Mouse (Mus musculus): ENCODE measurements around the gene Gm21677. TPM values are rescaled to one million over a fixed set of nuclear protein-coding genes. Genes with fewer than 3 reads are reported as not detected.

The Gm21677 gene
- polyA plus RNA-seq (2017; shearing (Covaris generic)) = not detected

GRCm38 (mm10) chrY:3306349-3306748 lies at the start of gene Gm21677:
TSS of gene Gm21677 (minus strand) at chrY:3306449.

GRCm38 (mm10) chrY:3345229-3345628 lies 39.0 kb upstream of the Gm21677 start, which contains the start of gene Gm21693:
TSS of gene Gm21693 (minus strand) at chrY:3345329.

Other genes starting within 250 kb of the Gm21677 start
- gene Gm21693, start 38.9 kb upstream of the Gm21677 start, polyA plus RNA-seq (2017; shearing (Covaris generic)) = not detected
- not detected for gene Gm21704, start 103.7 kb upstream of the Gm21677 start, polyA plus RNA-seq (2017; shearing (Covaris generic))
- gene Gm21708, start 103.7 kb upstream of the Gm21677 start, polyA plus RNA-seq (2017; shearing (Covaris generic)) = not detected

Measured in naive thymus-derived CD4-positive, alpha-beta T cell, adult 5 months (primary cell).